Mouse (Mus musculus): Measurements from ENCODE around the gene Zcchc9. TPM values are rescaled to one million over a fixed set of nuclear protein-coding genes. Genes with fewer than 3 reads are reported as not detected.

Zcchc9 gene
- polyA plus RNA-seq, 1 experiment from 2014 or later, result 30.2 TPM

DNA sequence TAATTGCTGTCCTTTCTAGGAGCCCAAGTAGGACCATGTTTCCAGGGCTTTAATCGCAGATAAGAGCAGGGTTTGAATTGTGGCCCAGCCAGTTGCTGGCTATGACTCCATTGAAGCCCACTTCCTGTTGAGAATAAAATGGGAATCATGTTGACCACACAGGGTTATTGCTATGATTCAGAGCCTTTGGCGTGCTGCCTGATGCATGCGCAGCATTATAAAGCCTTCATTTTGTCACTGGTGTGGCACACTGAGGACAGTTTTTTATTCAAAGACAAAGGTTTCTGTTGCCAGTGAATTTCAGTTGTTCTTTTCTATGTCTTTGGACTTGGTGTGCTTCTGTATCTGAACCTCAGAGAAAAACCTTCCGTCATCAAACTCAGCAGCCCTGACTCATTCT is 51.3 kb downstream of the Zcchc9 start:
- WGBS, result 86% methylated on average over 4 of the region's 4 CpGs
- DNase-seq (ENCODE audit: low spot score), result no peak
- Histone ChIP-seq H3K9me3 (ENCODE audit: control insufficient read depth, low read length) (no peaks in the 10 kb centered on the region), H3K4me1 (replicated peaks; ENCODE audit: control insufficient read depth, insufficient read depth, low read length) (no peaks in the 10 kb centered on the region), H3K27ac (ENCODE audit: low read depth) (no peak overlapping the region), H3K4me3 (ENCODE audit: low read depth, low read length) (no peak overlapping the region), H3K36me3 (ENCODE audit: control insufficient read depth, insufficient read depth, low read length) (no peaks in the 10 kb centered on the region), H3K4me2 (ENCODE audit: low read length) (no peak overlapping the region), H3K9ac (ENCODE audit: low read length) (no peak overlapping the region), H3K27me3 (replicated peaks; ENCODE audit: control insufficient read depth, insufficient read depth, low read length) (no peaks in the 10 kb centered on the region)
- no peak for ATAC-seq (replicated peaks; ENCODE audit: low FRiP score, low TSS enrichment, low read depth)

DNA sequence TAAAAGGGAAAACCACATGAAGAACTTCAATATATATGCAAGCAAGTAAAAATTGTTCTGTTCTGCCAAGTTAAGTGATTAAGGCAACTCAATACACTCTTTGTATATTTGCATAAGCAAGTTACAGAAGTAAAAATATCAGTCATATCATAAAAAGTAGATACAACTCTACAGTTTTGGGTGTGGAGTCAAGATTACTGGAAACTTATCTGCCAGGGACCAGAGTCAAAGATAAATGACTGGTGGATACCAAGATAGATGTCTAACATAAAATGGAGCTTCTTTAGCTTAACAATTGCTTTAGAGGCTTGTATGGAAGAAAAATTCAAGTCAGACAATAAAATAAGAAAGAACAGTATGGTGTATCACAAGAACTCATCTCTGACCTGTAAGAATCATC is 52.7 kb downstream of the Zcchc9 start:
- ATAC-seq (replicated peaks; ENCODE audit: low FRiP score, low TSS enrichment, low read depth) (no peak), DNase-seq (ENCODE audit: low spot score) (no peak)
- no peak overlapping the region for H3K4me2 ChIP-seq (ENCODE audit: low read length)
- no peak overlapping the region for H3K4me3 ChIP-seq (ENCODE audit: low read depth, low read length)
- H3K4me1 ChIP-seq (replicated peaks; ENCODE audit: control insufficient read depth, insufficient read depth, low read length), result no peaks in the 10 kb centered on the region
- H3K36me3 ChIP-seq (ENCODE audit: control insufficient read depth, insufficient read depth, low read length), result no peaks in the 10 kb centered on the region
- H3K9me3 ChIP-seq (ENCODE audit: control insufficient read depth, low read length), result no peaks in the 10 kb centered on the region
- no peak overlapping the region for H3K27ac ChIP-seq (ENCODE audit: low read depth)
- no peak overlapping the region for H3K9ac ChIP-seq (ENCODE audit: low read length)
- no peaks in the 10 kb centered on the region for H3K27me3 ChIP-seq (replicated peaks; ENCODE audit: control insufficient read depth, insufficient read depth, low read length)

DNA sequence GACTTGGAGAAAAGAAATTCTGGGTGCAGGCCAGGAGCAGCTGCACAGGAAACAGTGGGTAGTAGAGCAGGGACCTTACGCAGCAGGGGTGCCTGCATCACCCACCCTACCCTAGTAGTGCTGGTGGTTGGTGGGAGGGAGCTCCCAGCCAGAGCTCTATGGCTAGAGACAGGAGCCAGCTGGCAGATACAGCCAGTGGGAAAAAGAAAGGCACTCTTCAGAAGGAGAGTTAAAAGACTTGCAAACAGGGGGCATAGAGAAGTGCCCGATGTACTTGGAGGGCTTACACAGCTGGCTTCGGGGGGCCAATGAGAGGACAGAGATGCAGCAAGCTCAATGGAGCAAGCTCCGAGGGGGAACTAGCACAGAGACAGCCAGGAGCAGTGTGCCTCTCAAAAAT is 53.8 kb downstream of the Zcchc9 start:
- no peaks in the 10 kb centered on the region for H3K36me3 ChIP-seq (ENCODE audit: control insufficient read depth, insufficient read depth, low read length)
- H3K4me2 ChIP-seq (ENCODE audit: low read length), result no peak overlapping the region
- no peaks in the 10 kb centered on the region for H3K27me3 ChIP-seq (replicated peaks; ENCODE audit: control insufficient read depth, insufficient read depth, low read length)
- no peaks in the 10 kb centered on the region for H3K4me1 ChIP-seq (replicated peaks; ENCODE audit: control insufficient read depth, insufficient read depth, low read length)
- no peaks in the 10 kb centered on the region for H3K9me3 ChIP-seq (ENCODE audit: control insufficient read depth, low read length)
- 53% methylated on average over 4 of the region's 4 CpGs for whole genome bisulfite sequencing
- no peak overlapping the region for H3K9ac ChIP-seq (ENCODE audit: low read length)
- DNase-seq (ENCODE audit: low spot score) (no peak), ATAC-seq (replicated peaks; ENCODE audit: low FRiP score, low TSS enrichment, low read depth) (no peak)
- no peak overlapping the region for H3K27ac ChIP-seq (ENCODE audit: low read depth)
- no peak overlapping the region for H3K4me3 ChIP-seq (ENCODE audit: low read depth, low read length)

DNA sequence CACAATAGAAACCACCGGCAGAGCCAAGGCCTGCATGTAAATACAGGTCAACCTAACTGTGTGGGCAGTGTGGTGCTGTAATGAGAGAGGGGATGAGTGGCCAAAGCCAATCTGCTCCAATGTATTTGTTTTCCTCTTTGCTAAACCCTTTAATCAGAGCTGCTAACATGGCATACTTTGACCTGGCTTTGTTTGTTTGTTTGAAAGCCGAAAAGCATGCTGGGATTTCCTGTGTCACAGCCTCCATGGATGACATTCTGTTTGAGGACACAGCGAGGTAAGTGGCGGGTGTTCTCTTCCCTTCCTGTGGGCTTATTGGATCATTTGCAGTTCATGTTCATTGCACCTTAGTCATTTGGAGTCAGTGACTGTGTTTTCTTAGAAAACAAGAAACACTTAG is 57.5 kb downstream of the Zcchc9 start:
- Histone ChIP-seq H3K9ac (ENCODE audit: low read length) (no peak overlapping the region), H3K27ac (ENCODE audit: low read depth) (no peak overlapping the region), H3K4me2 (ENCODE audit: low read length) (no peak overlapping the region), H3K4me1 (replicated peaks; ENCODE audit: control insufficient read depth, insufficient read depth, low read length) (no peaks in the 10 kb centered on the region), H3K36me3 (ENCODE audit: control insufficient read depth, insufficient read depth, low read length) (no peaks in the 10 kb centered on the region), H3K9me3 (ENCODE audit: control insufficient read depth, low read length) (no peaks in the 10 kb centered on the region), H3K27me3 (replicated peaks; ENCODE audit: control insufficient read depth, insufficient read depth, low read length) (no peaks in the 10 kb centered on the region), H3K4me3 (ENCODE audit: low read depth, low read length) (no peak overlapping the region)
- WGBS, result 81% methylated on average over 4 of the region's 4 CpGs
- ATAC-seq (replicated peaks; ENCODE audit: low FRiP score, low TSS enrichment, low read depth), result no peak
- DNase-seq (ENCODE audit: low spot score), result no peak

DNA sequence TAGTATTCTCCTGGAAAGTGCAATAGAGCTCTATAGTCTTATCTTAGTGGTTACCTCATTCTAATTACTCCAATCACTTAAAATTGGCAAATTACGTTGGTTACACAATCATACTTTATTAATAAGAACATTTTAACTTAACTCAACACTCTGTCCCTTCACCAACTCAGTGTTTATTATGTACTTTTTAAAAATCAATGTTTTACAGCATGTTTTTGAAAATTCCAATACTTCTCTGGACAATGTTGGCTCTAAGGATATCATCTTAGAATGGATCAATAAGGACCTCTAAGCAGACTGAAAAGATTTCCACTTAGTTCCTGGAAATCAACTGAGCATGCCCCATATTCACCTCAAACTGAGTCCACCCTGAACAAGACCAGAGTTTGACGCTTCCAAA is 59.1 kb downstream of the Zcchc9 start:
- no peaks in the 10 kb centered on the region for H3K27me3 ChIP-seq (replicated peaks; ENCODE audit: control insufficient read depth, insufficient read depth, low read length)
- WGBS, result 83% methylated on average over 2 of the region's 2 CpGs
- no peak overlapping the region for H3K4me2 ChIP-seq (ENCODE audit: low read length)
- no peaks in the 10 kb centered on the region for H3K4me1 ChIP-seq (replicated peaks; ENCODE audit: control insufficient read depth, insufficient read depth, low read length)
- ATAC-seq (replicated peaks; ENCODE audit: low FRiP score, low TSS enrichment, low read depth), result no peak
- no peak overlapping the region for H3K9ac ChIP-seq (ENCODE audit: low read length)
- H3K9me3 ChIP-seq (ENCODE audit: control insufficient read depth, low read length), result no peaks in the 10 kb centered on the region
- H3K27ac ChIP-seq (ENCODE audit: low read depth), result no peak overlapping the region
- no peak for DNase-seq (ENCODE audit: low spot score)
- no peak overlapping the region for H3K4me3 ChIP-seq (ENCODE audit: low read depth, low read length)
- no peaks in the 10 kb centered on the region for H3K36me3 ChIP-seq (ENCODE audit: control insufficient read depth, insufficient read depth, low read length)

Small RNA genes lying within 50 kb of the gene (microRNA-seq; reads per million reads assigned to microRNA genes)
- not detected for gene Gm27656

Other genes with a start within 250 kb of the Zcchc9 start
- 0.47 TPM in 1 of 2 replicates, not detected in the other for gene Acot12, start 66.2 kb downstream of the Zcchc9 start, polyA plus RNA-seq (2014; fragmentation: Nextera tagmentation; extraction: Ambion mirVana)
- gene Ckmt2, start 69.2 kb upstream of the Zcchc9 start, polyA plus RNA-seq (2014; fragmentation: Nextera tagmentation; extraction: Ambion mirVana), result 0.55 and 0.67 TPM in 2 replicates